Mouse (Mus musculus) urinary bladder, adult 18-20 months (tissue): ENCODE measurements around the gene Pstpip1.

ENCODE experiments used
- DNase-seq, 2 experiments: peaks; one replicate each; pipeline ENCODE4 v3.0.0; 2022; ENCODE audit warnings: low spot score in 2 of 2, mixed read lengths in 2 of 2

The Pstpip1 gene

GRCm38 (mm10) chr9:56151745-56152481 lies 62.2 kb downstream of the Pstpip1 start:
- DNase-seq, result no peak

GRCm38 (mm10) chr9:56152482-56153007 lies 62.8 kb downstream of the Pstpip1 start:
- no peak for DNase-seq

GRCm38 (mm10) chr9:56154572-56154971 lies 64.8 kb downstream of the Pstpip1 start:
- DNase-seq, result no peak

GRCm38 (mm10) chr9:56158077-56158476 lies 68.3 kb downstream of the Pstpip1 start:
- DNase-seq, result no peak

GRCm38 (mm10) chr9:56159456-56159855 lies 69.7 kb downstream of the Pstpip1 start:
- no peak for DNase-seq

GRCm38 (mm10) chr9:56160341-56161141 lies 70.8 kb downstream of the Pstpip1 start:
- DNase-seq, result peak; percentile 82 to 83

GRCm38 (mm10) chr9:56165377-56165776 lies 75.6 kb downstream of the Pstpip1 start, which contains the start of gene Tspan3:
Gene Tspan3, minus strand, starts transcription at chr9:56165477.
- DNase-seq, result no peak

- DNase-seq, result no peak
These were observed 76.4 kb downstream of the Pstpip1 start for GRCm38 (mm10) chr9:56166161-56166560.

GRCm38 (mm10) chr9:56167690-56168089 lies 77.9 kb downstream of the Pstpip1 start:
- DNase-seq, result no peak

- DNase-seq, result no peak
These were observed 85.6 kb downstream of the Pstpip1 start for GRCm38 (mm10) chr9:56175316-56175715.

GRCm38 (mm10) chr9:56177354-56177753 lies 87.6 kb downstream of the Pstpip1 start:
- DNase-seq, result peak in 1 of 2 experiments; percentile 24
